ENCODE assay signal across 1 mouse cellular context in the genomic region with DNA sequence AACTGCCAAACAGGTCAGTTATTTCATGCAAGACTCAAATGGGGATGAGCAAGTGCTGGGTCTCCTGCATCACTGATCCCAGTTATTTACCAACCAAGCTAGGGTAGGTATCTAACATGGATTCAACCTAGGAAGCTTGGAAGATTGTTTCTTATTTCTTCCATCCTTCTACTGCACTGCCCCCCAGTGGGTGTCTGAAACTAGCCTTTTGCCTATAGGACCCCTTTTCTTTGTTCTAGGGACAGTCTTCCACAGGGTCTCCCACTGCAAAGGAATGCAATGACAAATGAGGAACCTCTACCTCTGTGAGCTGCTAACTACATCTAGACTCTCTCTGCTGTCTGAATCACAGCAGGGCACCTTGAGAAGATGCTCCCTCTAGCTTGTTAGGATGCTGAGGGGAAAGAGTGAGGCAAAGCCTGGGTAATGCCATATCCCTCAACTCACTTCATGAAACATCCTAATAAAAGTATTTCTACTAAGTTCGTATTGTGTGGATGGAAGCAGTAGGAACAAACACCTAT.
TF ChIP-seq lines count a peak whose summit lies in the region.

No protein-coding gene starts in this region.

TF ChIP-seq in MEL, 35 proteins besides CTCF, POLR2A, EP300 and RAD21:
- TF ChIP-seq E2F4 (IDR thresholded peaks at IDR 0.05; ENCODE audit: borderline replicate concordance, low read depth, low read length): no peak
- no peak for TF ChIP-seq MEF2A (IDR thresholded peaks at IDR 0.05; ENCODE audit: extremely low read depth, insufficient replicate concordance, low read depth, low read length, poor library complexity, severe bottlenecking)
- no peak for TF ChIP-seq TCF12 (IDR thresholded peaks at IDR 0.05; ENCODE audit: low read depth, low read length)
- TF ChIP-seq SIN3A (IDR thresholded peaks at IDR 0.05; ENCODE audit: low read length): no peak
- no peak for TF ChIP-seq GABPA (IDR thresholded peaks at IDR 0.05; ENCODE audit: low read depth, low read length)
- no peak for TF ChIP-seq USF1 (IDR thresholded peaks at IDR 0.05; ENCODE audit: low read depth, low read length)
- no peak; the same call in 1 of the 2 replicates for TF ChIP-seq ZMIZ1 (IDR thresholded peaks at IDR 0.05; ENCODE audit: low read depth, low read length)
- no peak for TF ChIP-seq ZKSCAN1 (IDR thresholded peaks at IDR 0.05; ENCODE audit: low read depth, low read length)
- TF ChIP-seq ZC3H11A (IDR thresholded peaks at IDR 0.05; ENCODE audit: low read depth, low read length): no peak
